Mouse (Mus musculus): ENCODE data around the gene Tgfa. TPM values are rescaled to one million over a fixed set of nuclear protein-coding genes. Genes with fewer than 3 reads are reported as not detected.

The Tgfa gene
- polyA plus RNA-seq, 1 experiment = 0.20 TPM

DNA sequence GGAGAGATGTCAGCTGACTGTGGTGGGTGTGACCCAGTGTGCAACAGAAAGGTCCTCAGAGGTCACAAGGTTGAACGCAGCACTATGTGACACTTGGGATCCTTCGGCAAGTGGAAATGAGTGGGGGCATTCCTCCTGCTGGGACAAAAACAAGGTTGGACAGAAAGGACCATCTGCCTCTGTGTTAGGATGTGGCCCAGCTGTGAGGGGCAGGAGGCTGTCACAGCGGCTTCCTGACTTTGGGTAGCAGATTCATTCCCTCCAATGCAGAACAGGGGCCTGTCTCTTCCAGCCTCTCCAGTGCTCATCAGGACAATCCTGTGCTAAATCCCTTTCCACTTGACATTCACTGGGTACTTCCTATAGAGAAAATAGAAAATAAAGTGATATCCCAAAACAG, 34.1 kb upstream of the Tgfa start:
- TF ChIP-seq SRF (IDR thresholded peaks at IDR 0.05; ENCODE audit: control insufficient read depth, insufficient read length, low read depth) = no peak
- TF ChIP-seq USF1 (IDR thresholded peaks at IDR 0.05; ENCODE audit: low read depth) = no peak
- no peak for TF ChIP-seq CEBPB (IDR thresholded peaks at IDR 0.05; ENCODE audit: insufficient read depth, poor library complexity, severe bottlenecking)
- TF ChIP-seq MYOG (IDR thresholded peaks at IDR 0.05; ENCODE audit: control insufficient read depth in 1 of 3, insufficient read depth in 1 of 3, insufficient read length in 2 of 3, low read depth in 2 of 3) = no peak
- TF ChIP-seq TCF3 (IDR thresholded peaks at IDR 0.05; ENCODE audit: insufficient read length, low read depth) = no peak
- TF ChIP-seq TCF12 (IDR thresholded peaks at IDR 0.05; ENCODE audit: insufficient read depth, poor library complexity, severe bottlenecking) = no peak
- no peak for TF ChIP-seq E2F4 (IDR thresholded peaks at IDR 0.05; ENCODE audit: insufficient read depth)
- no peak for TF ChIP-seq POLR2A (IDR thresholded peaks at IDR 0.05; ENCODE audit: insufficient read length, low read depth)
- no peak for TF ChIP-seq REST (IDR thresholded peaks at IDR 0.05; ENCODE audit: insufficient read depth, insufficient read length)
- no peak for TF ChIP-seq MYOD1 (IDR thresholded peaks at IDR 0.05; ENCODE audit: control insufficient read depth in 1 of 3, insufficient read length in 2 of 3, low read depth in 2 of 3)
- no peak for TF ChIP-seq POLR2AphosphoS2 (IDR thresholded peaks at IDR 0.05; ENCODE audit: insufficient read length, low read depth)
- H3ac ChIP-seq (ENCODE audit: control insufficient read depth, insufficient read length) = no peak overlapping the region
- no peaks in the 10 kb centered on the region for H3K36me3 ChIP-seq (ENCODE audit: control insufficient read depth, insufficient read depth)
- H3K27me3 ChIP-seq (ENCODE audit: control insufficient read depth, insufficient read depth, insufficient read length) = peaks cover 6% of the 10 kb centered on the region
- no peak overlapping the region for H3K4me2 ChIP-seq (ENCODE audit: low read depth)
- H3K79me2 ChIP-seq (ENCODE audit: control insufficient read depth, insufficient read depth) = no peaks in the 10 kb centered on the region
- no peak overlapping the region for H3K4me3 ChIP-seq

DNA sequence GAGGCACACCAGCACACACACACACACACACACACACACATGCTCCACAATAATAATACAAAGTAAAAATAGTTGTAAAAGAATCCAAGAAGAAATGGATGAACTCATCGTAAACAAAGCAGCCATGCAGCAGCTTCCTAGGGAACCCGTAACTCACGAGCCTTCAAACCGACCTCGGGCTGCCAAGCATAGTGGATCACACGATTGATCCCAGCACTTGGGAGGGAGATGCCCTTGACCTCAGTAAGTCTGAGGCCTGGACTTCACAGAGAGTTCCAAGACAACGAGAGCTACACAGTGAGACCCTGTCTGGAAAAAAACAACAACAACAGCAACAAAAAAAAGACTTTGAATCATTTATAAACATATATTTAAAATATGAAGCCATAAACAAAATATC, 33.4 kb upstream of the Tgfa start:
- no peak for TF ChIP-seq TCF3 (IDR thresholded peaks at IDR 0.05; ENCODE audit: insufficient read length, low read depth)
- TF ChIP-seq USF1 (IDR thresholded peaks at IDR 0.05; ENCODE audit: low read depth) = no peak
- no peak for TF ChIP-seq E2F4 (IDR thresholded peaks at IDR 0.05; ENCODE audit: insufficient read depth)
- no peak for TF ChIP-seq MAX (IDR thresholded peaks at IDR 0.05; ENCODE audit: low read depth)
- no peak for TF ChIP-seq MYOG (IDR thresholded peaks at IDR 0.05; ENCODE audit: control insufficient read depth in 1 of 3, insufficient read depth in 1 of 3, insufficient read length in 2 of 3, low read depth in 2 of 3)
- H3K27me3 ChIP-seq (ENCODE audit: control insufficient read depth, insufficient read depth, insufficient read length) = no peaks in the 10 kb centered on the region
- H3K4me2 ChIP-seq (ENCODE audit: low read depth) = no peak overlapping the region
- H3K79me2 ChIP-seq (ENCODE audit: control insufficient read depth, insufficient read depth) = no peaks in the 10 kb centered on the region
- H3K4me3 ChIP-seq = no peak overlapping the region
- no peaks in the 10 kb centered on the region for H3K36me3 ChIP-seq (ENCODE audit: control insufficient read depth, insufficient read depth)
- H3ac ChIP-seq (ENCODE audit: control insufficient read depth, insufficient read length) = no peak overlapping the region

DNA sequence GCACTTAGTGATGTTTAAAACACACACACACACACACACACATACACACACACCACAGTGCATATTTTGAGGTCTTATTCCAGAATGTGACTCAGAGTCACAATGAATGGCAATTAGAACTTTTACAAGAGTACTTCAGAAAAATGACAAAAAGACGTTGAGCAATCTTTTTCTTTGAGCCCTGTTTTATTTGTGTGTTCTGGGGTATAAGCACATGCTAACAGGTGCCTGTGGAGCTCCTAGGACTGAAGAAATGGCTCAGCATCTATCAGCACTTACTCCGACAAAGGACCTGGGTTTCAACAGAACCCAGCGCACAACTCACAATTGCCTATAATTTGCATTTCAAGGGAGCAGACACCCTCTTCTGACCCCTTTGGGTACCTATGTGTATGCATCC, 31.0 kb upstream of the Tgfa start:
- Histone ChIP-seq H3K4me3 (no peak overlapping the region), H3ac (ENCODE audit: control insufficient read depth, insufficient read length) (no peak overlapping the region), H3K4me2 (ENCODE audit: low read depth) (no peak overlapping the region), H3K36me3 (ENCODE audit: control insufficient read depth, insufficient read depth) (no peaks in the 10 kb centered on the region), H3K27me3 (ENCODE audit: control insufficient read depth, insufficient read depth, insufficient read length) (no peaks in the 10 kb centered on the region), H3K79me2 (ENCODE audit: control insufficient read depth, insufficient read depth) (no peaks in the 10 kb centered on the region)
- TF ChIP-seq USF1 (IDR thresholded peaks at IDR 0.05; ENCODE audit: low read depth) (no peak), E2F4 (IDR thresholded peaks at IDR 0.05; ENCODE audit: insufficient read depth) (no peak), MAX (IDR thresholded peaks at IDR 0.05; ENCODE audit: low read depth) (no peak), REST (IDR thresholded peaks at IDR 0.05; ENCODE audit: insufficient read depth, insufficient read length) (no peak), TCF3 (IDR thresholded peaks at IDR 0.05; ENCODE audit: insufficient read length, low read depth) (no peak), MYOG (IDR thresholded peaks at IDR 0.05; ENCODE audit: control insufficient read depth in 1 of 3, insufficient read depth in 1 of 3, insufficient read length in 2 of 3, low read depth in 2 of 3) (no peak), MYOD1 (IDR thresholded peaks at IDR 0.05; ENCODE audit: control insufficient read depth in 1 of 3, insufficient read length in 2 of 3, low read depth in 2 of 3) (no peak), POLR2AphosphoS2 (IDR thresholded peaks at IDR 0.05; ENCODE audit: insufficient read length, low read depth) (no peak), SRF (IDR thresholded peaks at IDR 0.05; ENCODE audit: control insufficient read depth, insufficient read length, low read depth) (no peak), CEBPB (IDR thresholded peaks at IDR 0.05; ENCODE audit: insufficient read depth, poor library complexity, severe bottlenecking) (no peak), TCF12 (IDR thresholded peaks at IDR 0.05; ENCODE audit: insufficient read depth, poor library complexity, severe bottlenecking) (no peak), POLR2A (IDR thresholded peaks at IDR 0.05; ENCODE audit: insufficient read length, low read depth) (no peak)

DNA sequence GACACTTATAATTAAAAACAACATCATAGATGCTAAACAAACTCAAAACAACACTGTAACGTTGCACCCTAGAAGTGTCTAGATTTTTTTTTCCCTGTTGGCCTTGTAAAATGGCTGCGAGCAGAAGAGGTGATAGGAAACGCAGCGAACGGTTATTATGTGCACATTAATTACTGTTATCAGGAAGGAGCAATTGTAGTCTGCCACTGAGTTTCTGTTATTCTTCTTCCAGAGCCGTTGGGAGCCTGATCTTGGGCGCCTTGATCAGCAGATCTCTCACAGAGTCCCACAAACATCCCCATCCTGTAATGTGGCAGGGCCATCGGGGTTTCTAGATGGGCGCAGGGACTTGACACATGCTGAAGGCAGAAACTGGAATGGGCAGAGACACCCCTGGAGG, 28.6 kb upstream of the Tgfa start:
- no peaks in the 10 kb centered on the region for H3K79me2 ChIP-seq (ENCODE audit: control insufficient read depth, insufficient read depth)
- no peak overlapping the region for H3K4me3 ChIP-seq
- H3K36me3 ChIP-seq (ENCODE audit: control insufficient read depth, insufficient read depth) = no peaks in the 10 kb centered on the region

DNA sequence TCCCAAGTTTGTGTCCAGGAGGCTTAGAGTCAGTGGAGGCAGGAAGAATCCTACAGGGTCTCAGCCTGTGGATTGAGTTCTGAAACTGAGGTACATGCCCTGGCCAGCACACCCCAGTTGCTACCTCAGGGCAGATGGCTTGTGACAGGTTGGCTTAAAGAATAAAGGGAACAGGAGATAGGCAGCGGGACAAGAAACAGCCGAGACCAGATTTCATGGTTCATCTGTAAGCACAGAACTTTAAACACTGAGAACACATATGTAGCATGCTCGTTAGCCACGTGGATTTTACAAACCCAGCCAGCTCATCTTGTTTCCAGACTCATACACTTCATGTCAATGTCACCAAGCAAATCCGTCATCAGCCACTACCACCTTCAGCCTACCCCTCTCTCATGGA, 27.2 kb upstream of the Tgfa start:
- no peaks in the 10 kb centered on the region for H3K79me2 ChIP-seq (ENCODE audit: control insufficient read depth, insufficient read depth)
- H3K36me3 ChIP-seq (ENCODE audit: control insufficient read depth, insufficient read depth) = no peaks in the 10 kb centered on the region
- H3K27me3 ChIP-seq (ENCODE audit: control insufficient read depth, insufficient read depth, insufficient read length) = no peaks in the 10 kb centered on the region
- no peak overlapping the region for H3ac ChIP-seq (ENCODE audit: control insufficient read depth, insufficient read length)
- no peak overlapping the region for H3K4me2 ChIP-seq (ENCODE audit: low read depth)
- no peak for TF ChIP-seq REST (IDR thresholded peaks at IDR 0.05; ENCODE audit: insufficient read depth, insufficient read length)
- TF ChIP-seq CEBPB (IDR thresholded peaks at IDR 0.05; ENCODE audit: insufficient read depth, poor library complexity, severe bottlenecking) = no peak
- TF ChIP-seq POLR2A (IDR thresholded peaks at IDR 0.05; ENCODE audit: insufficient read length, low read depth) = no peak
- no peak for TF ChIP-seq SRF (IDR thresholded peaks at IDR 0.05; ENCODE audit: control insufficient read depth, insufficient read length, low read depth)
- no peak for TF ChIP-seq MYOD1 (IDR thresholded peaks at IDR 0.05; ENCODE audit: control insufficient read depth in 1 of 3, insufficient read length in 2 of 3, low read depth in 2 of 3)
- TF ChIP-seq TCF3 (IDR thresholded peaks at IDR 0.05; ENCODE audit: insufficient read length, low read depth) = no peak
- no peak for TF ChIP-seq MYOG (IDR thresholded peaks at IDR 0.05; ENCODE audit: control insufficient read depth in 1 of 3, insufficient read depth in 1 of 3, insufficient read length in 2 of 3, low read depth in 2 of 3)
- no peak for TF ChIP-seq POLR2AphosphoS2 (IDR thresholded peaks at IDR 0.05; ENCODE audit: insufficient read length, low read depth)
- no peak for TF ChIP-seq TCF12 (IDR thresholded peaks at IDR 0.05; ENCODE audit: insufficient read depth, poor library complexity, severe bottlenecking)
- TF ChIP-seq MAX (IDR thresholded peaks at IDR 0.05; ENCODE audit: low read depth) = no peak
- no peak for TF ChIP-seq USF1 (IDR thresholded peaks at IDR 0.05; ENCODE audit: low read depth)
- TF ChIP-seq E2F4 (IDR thresholded peaks at IDR 0.05; ENCODE audit: insufficient read depth) = no peak
- no peak overlapping the region for H3K4me3 ChIP-seq

More for the DNA sequence above, 28.6 kb upstream of the Tgfa start:
- Histone ChIP-seq H3K4me2 (ENCODE audit: low read depth) (no peak overlapping the region), H3K27me3 (ENCODE audit: control insufficient read depth, insufficient read depth, insufficient read length) (no peaks in the 10 kb centered on the region), H3ac (ENCODE audit: control insufficient read depth, insufficient read length) (no peak overlapping the region)
- TF ChIP-seq REST (IDR thresholded peaks at IDR 0.05; ENCODE audit: insufficient read depth, insufficient read length) (no peak), MAX (IDR thresholded peaks at IDR 0.05; ENCODE audit: low read depth) (no peak), USF1 (IDR thresholded peaks at IDR 0.05; ENCODE audit: low read depth) (no peak), MYOD1 (IDR thresholded peaks at IDR 0.05; ENCODE audit: control insufficient read depth in 1 of 3, insufficient read length in 2 of 3, low read depth in 2 of 3) (no peak), POLR2AphosphoS2 (IDR thresholded peaks at IDR 0.05; ENCODE audit: insufficient read length, low read depth) (no peak), E2F4 (IDR thresholded peaks at IDR 0.05; ENCODE audit: insufficient read depth) (no peak), SRF (IDR thresholded peaks at IDR 0.05; ENCODE audit: control insufficient read depth, insufficient read length, low read depth) (no peak), POLR2A (IDR thresholded peaks at IDR 0.05; ENCODE audit: insufficient read length, low read depth) (no peak)
